Mouse (Mus musculus) midbrain, embryonic 13.5 days (tissue): ENCODE data around the gene Ghdc. TPM values are rescaled to one million over a fixed set of nuclear protein-coding genes. Genes with fewer than 3 reads are reported as not detected.

ENCODE experiments used
- polyA plus RNA-seq: library from polyadenylated mRNA; unstranded; fragments of >200 nt; fragmentation: Nextera tagmentation; extraction: Ambion mirVana; gene quantifications from 2 replicates; pipeline ENCODE4 v1.2.1, GENCODE M21; 2015

The Ghdc gene
- polyA plus RNA-seq, 1 experiment from 2014 or later, result 4.0 TPM

Other genes with a start within 250 kb of the Ghdc start
- 272 and 273 TPM in 2 replicates for gene Acly, start 243.0 kb downstream of the Ghdc start, polyA plus RNA-seq
- gene Ttc25, start 225.3 kb downstream of the Ghdc start, polyA plus RNA-seq, result 2.8 and 3.0 TPM in 2 replicates
- 21.5 and 23.6 TPM in 2 replicates for gene Cnp, start 196.1 kb downstream of the Ghdc start, polyA plus RNA-seq
- gene Nkiras2, start 151.7 kb downstream of the Ghdc start, polyA plus RNA-seq, result 118 and 122 TPM in 2 replicates
- 311 and 312 TPM in 2 replicates for gene Dnajc7, start 150.8 kb downstream of the Ghdc start, polyA plus RNA-seq
- 0.45 and 0.70 TPM in 2 replicates for gene Zfp385c, start 78.5 kb downstream of the Ghdc start, polyA plus RNA-seq
- gene Dhx58, start 66.7 kb downstream of the Ghdc start, polyA plus RNA-seq, result 2.5 and 2.6 TPM in 2 replicates
- gene Kat2a, start 58.5 kb downstream of the Ghdc start, polyA plus RNA-seq, result 44.5 and 47.7 TPM in 2 replicates
- gene Hspb9, start 57.1 kb downstream of the Ghdc start, polyA plus RNA-seq, result 0.26 TPM in 1 of 2 replicates, not detected in the other
- gene Rab5c, start 32.7 kb downstream of the Ghdc start, polyA plus RNA-seq, result 27.4 and 29.5 TPM in 2 replicates
- 8.4 and 8.5 TPM in 2 replicates for gene Kcnh4, start 11.0 kb downstream of the Ghdc start, polyA plus RNA-seq
- gene Hcrt, start 8.0 kb downstream of the Ghdc start, polyA plus RNA-seq, result 0.30 TPM in 1 of 2 replicates, not detected in the other
- gene Stat5b, start 79.8 kb upstream of the Ghdc start, polyA plus RNA-seq, result 14.0 and 14.5 TPM in 2 replicates
- 1.3 and 1.7 TPM in 2 replicates for gene Stat5a, start 88.4 kb upstream of the Ghdc start, polyA plus RNA-seq
- gene Stat3, start 168.6 kb upstream of the Ghdc start, polyA plus RNA-seq, result 28.7 and 34.3 TPM in 2 replicates
- gene Cavin1, start 199.9 kb upstream of the Ghdc start, polyA plus RNA-seq, result 28.3 and 30.4 TPM in 2 replicates
- gene Atp6v0a1, start 238.5 kb upstream of the Ghdc start, polyA plus RNA-seq, result 87.6 and 90.8 TPM in 2 replicates